Mouse (Mus musculus) liver, embryonic 14.5 days (tissue): Measurements from ENCODE around the gene Bbc3.

Source experiments
- CTCF ChIP-seq: IDR thresholded peaks from 2 replicates; pipeline ENCODE4 v1.5.1; 2016; ENCODE audit warnings: antibody characterized with exemption, low read depth, control low read depth
- EP300 ChIP-seq: IDR thresholded peaks from 2 replicates; pipeline ENCODE4 v1.6.1; 2016; ENCODE audit warnings: antibody characterized with exemption, low read depth

DNA sequence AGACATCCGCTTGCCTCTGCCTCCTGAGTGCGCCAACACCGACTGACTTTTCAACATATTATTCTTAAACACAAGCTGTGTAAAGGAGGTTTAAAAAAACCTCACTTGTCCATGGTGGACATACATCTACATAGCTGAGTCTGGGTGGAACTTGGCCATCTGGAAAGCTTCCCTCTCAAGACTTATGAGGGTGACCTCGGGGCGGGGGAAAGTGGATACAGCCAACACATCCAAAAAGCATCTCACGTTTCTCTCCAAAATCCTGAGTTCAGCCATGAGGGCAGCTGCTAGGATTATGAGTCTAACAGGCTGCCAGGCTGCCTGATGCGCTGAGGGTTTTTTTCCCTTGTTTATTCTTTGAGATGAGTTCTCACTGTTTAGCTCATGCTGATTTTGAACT, 16.5 kb downstream of the Bbc3 start:
- TF ChIP-seq CTCF: no peak
- TF ChIP-seq EP300: no peak
